Mouse (Mus musculus) limb, embryonic 14.5 days (tissue): ENCODE measurements around the gene Fads1. TPM values are rescaled to one million over a fixed set of nuclear protein-coding genes. Genes with fewer than 3 reads are reported as not detected.

ENCODE experiments used
- ATAC-seq: fragments of 200-750 bp; cut with Nextera tagmentation; 2 replicates; pipeline ENCODE4 v1.8.0; 2017; ENCODE audit warnings: low read depth, moderate number of reproducible peaks, moderate TSS enrichment; ENCODE audit not compliant: low FRiP score
- DNase-seq: peaks from one replicate; pipeline ENCODE4 v3.0.0-alpha.2; 2015; ENCODE audit warnings: low spot score
- H3K27ac ChIP-seq: fragments of 300-500 bp; sonication (generic); replicated peaks from 2 replicates; pipeline ENCODE4 v1.5.1; 2014; ENCODE audit warnings: low read depth, mild to moderate bottlenecking, low read length, moderate library complexity, mixed read lengths
- H3K27me3 ChIP-seq: fragments of 300-500 bp; sonication (generic); 2 replicates; pipeline ENCODE4 v1.6.1; 2014; ENCODE audit warnings: low read length, mixed read lengths; ENCODE audit not compliant: control insufficient read depth, insufficient read depth
- H3K36me3 ChIP-seq: fragments of 300-500 bp; sonication (generic); 2 replicates; pipeline ENCODE4 v1.6.1; 2014; ENCODE audit warnings: mild to moderate bottlenecking, low read length, moderate library complexity, mixed read lengths; ENCODE audit not compliant: control insufficient read depth, insufficient read depth
- H3K4me1 ChIP-seq: fragments of 300-500 bp; sonication (generic); 2 replicates; pipeline ENCODE4 v1.6.1; 2014; ENCODE audit warnings: antibody characterized with exemption, low read length, mixed read lengths; ENCODE audit not compliant: control insufficient read depth, insufficient read depth
- H3K4me2 ChIP-seq: fragments of 300-500 bp; sonication (generic); replicated peaks from 2 replicates; pipeline ENCODE4 v1.6.1; 2014; ENCODE audit warnings: low read depth, mild to moderate bottlenecking, low read length, moderate library complexity; ENCODE audit not compliant: severe bottlenecking
- H3K4me3 ChIP-seq: fragments of 300-500 bp; sonication (generic); replicated peaks from 2 replicates; pipeline ENCODE4 v1.5.1; 2014; ENCODE audit warnings: low read length
- H3K9ac ChIP-seq: fragments of 300-500 bp; sonication (generic); 2 replicates; pipeline ENCODE4 v1.6.1; 2014; ENCODE audit warnings: mild to moderate bottlenecking, low read depth, low read length, moderate library complexity; ENCODE audit not compliant: severe bottlenecking
- H3K9me3 ChIP-seq: fragments of 300-500 bp; sonication (generic); 2 replicates; pipeline ENCODE4 v1.6.1; 2016; ENCODE audit warnings: low read length; ENCODE audit not compliant: control insufficient read depth
- POLR2A ChIP-seq: fragments of 200-500 bp; IDR thresholded peaks from 2 replicates; pipeline ENCODE4 v1.8.0; 2012; ENCODE audit warnings: inconsistent platforms, mild to moderate bottlenecking, moderate library complexity, borderline replicate concordance; ENCODE audit not compliant: insufficient read depth, insufficient read length; ENCODE audit errors: extremely low read depth
- WGBS: fragments of 180-500 bp; shearing (Covaris S2); extraction: QIAGEN DNeasy Blood & Tissue Kit; methylation state at CpG from one replicate; pipeline ENCODE4 v1.1.7; 2014; 5-methylcytosine and 5-hydroxymethylcytosine counted together
- polyA plus RNA-seq, 2 experiments: library from polyadenylated mRNA; depleted of rRNA in 1 of 2; stranded (reverse) in 1 of 2; unstranded in 1 of 2; fragments of >200 nt; fragmentation: Nextera tagmentation in 1 of 2; extraction: Ambion mirVana in 1 of 2; gene quantifications; 2 replicates each; pipeline versions ENCODE4 v1.2.1 to v1.2.3; 2012 to 2014

Fads1 gene
- polyA plus RNA-seq, 2 experiments: 81.1 to 87.3 TPM

GRCm38 (mm10) chr19:10208851-10209250, 26.2 kb downstream of the Fads1 start:
- Histone ChIP-seq H3K4me1 (no peaks in the 10 kb centered on the region), H3K36me3 (peaks cover 64% of the 10 kb centered on the region), H3K27ac (no peak overlapping the region), H3K9me3 (no peaks in the 10 kb centered on the region), H3K27me3 (no peaks in the 10 kb centered on the region), H3K4me3 (no peak overlapping the region), H3K4me2 (no peak overlapping the region), H3K9ac (no peak overlapping the region)
- DNase-seq: no peak
- TF ChIP-seq POLR2A: no peak
- no peak for ATAC-seq
- 83% methylated on average over 3 of the region's 3 CpGs for WGBS

DNA sequence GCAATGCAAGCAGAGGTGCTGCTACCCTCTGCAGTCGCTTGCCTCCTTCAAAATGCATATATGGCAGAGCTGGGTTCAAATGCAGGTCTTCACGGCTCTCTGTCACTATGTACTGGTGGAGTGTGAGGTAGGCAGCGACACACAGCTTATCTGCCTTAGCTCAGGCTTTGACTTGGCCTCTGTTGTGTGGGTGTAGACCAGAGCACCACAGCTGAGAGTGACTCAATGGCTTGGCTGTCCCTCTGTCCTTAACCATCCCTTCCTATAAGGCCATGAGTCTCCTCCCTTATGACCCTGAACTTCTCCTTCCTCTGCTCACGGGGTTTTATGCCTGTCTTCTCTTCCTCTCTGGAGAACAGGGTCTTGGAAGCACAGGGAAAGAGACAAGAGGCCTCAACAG, 28.2 kb downstream of the Fads1 start:
- no peaks in the 10 kb centered on the region for H3K9me3 ChIP-seq
- peaks cover 65% of the 10 kb centered on the region for H3K36me3 ChIP-seq
- TF ChIP-seq POLR2A: no peak
- H3K27ac ChIP-seq: no peak overlapping the region
- no peak overlapping the region for H3K9ac ChIP-seq
- no peak for DNase-seq
- H3K4me3 ChIP-seq: no peak overlapping the region
- no peaks in the 10 kb centered on the region for H3K4me1 ChIP-seq
- no peak overlapping the region for H3K4me2 ChIP-seq
- no peaks in the 10 kb centered on the region for H3K27me3 ChIP-seq
- WGBS: 81% methylated on average over 4 of the region's 4 CpGs
- ATAC-seq: no peak

DNA sequence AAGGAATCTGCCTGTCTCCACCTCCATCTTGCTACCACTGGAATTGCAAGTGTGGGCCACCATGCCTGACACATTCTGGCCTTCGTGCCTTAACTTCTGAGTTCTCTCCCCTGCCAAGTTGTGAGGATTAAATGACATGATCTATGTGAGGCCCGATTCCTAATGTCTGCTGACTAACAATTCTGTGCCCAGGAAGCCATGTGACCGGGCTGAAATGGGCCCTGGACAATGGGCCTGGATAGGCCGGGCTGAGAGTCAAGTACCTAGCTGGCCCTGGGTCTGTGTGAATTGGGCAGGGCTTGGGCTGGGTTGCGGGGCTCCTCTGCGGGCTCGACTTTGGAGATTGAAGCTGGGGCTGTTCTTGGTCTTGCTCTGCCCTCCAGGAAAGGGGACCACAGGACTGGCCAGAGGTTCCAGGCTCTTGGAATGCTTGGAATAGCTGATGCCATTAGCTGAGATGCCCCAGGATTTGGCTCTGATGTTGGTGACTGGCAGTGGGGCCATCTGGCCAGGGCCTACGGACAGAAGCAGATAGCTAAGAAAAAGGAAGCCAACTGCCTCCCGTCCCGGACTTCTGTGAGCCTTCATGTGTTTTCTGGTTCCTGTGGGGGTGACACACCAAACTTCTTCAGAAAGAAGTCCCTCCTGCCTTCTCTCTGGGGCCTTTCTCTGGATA, 31.2 kb downstream of the Fads1 start:
- Histone ChIP-seq H3K9ac (no peak overlapping the region), H3K4me1 (no peaks in the 10 kb centered on the region)

GRCm38 (mm10) chr19:10216101-10216500, 33.4 kb downstream of the Fads1 start:
- Histone ChIP-seq H3K9ac (no peak overlapping the region), H3K4me1 (no peaks in the 10 kb centered on the region), H3K4me3 (no peak overlapping the region), H3K36me3 (peaks cover 18% of the 10 kb centered on the region), H3K27me3 (no peaks in the 10 kb centered on the region), H3K4me2 (no peak overlapping the region), H3K27ac (no peak overlapping the region), H3K9me3 (no peaks in the 10 kb centered on the region)
- 74% methylated on average over 6 of the region's 8 CpGs for WGBS
- TF ChIP-seq POLR2A: no peak
- DNase-seq (no peak), ATAC-seq (no peak)

More for the DNA sequence above, 31.2 kb downstream of the Fads1 start:
- peaks cover 35% of the 10 kb centered on the region for H3K36me3 ChIP-seq
- H3K27me3 ChIP-seq: no peaks in the 10 kb centered on the region
- DNase-seq (no peak), ATAC-seq (no peak)
- H3K4me3 ChIP-seq: no peak overlapping the region
- H3K27ac ChIP-seq: no peak overlapping the region
- 91% methylated on average over 10 of the region's 10 CpGs for WGBS
- no peak for TF ChIP-seq POLR2A
- H3K9me3 ChIP-seq: no peaks in the 10 kb centered on the region
- no peak overlapping the region for H3K4me2 ChIP-seq

DNA sequence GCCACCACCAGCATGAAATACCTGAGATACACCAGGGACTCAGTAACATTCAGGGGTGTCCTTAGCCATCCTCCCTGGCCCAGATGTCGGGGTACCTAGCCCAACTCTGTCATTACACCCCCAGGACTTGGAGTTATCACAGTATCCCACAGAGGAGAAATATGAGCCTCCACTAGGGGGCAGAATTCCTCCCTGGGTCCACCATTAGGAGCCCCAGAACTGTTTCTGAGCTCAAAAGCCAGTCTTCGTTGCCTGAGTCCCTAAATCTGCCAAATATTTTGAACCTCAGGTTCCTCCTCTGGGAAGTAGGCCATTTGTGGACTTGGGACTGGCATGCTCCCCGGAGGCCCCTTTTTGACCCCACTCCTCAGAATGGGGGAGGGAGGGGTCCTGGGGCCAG, 36.4 kb downstream of the Fads1 start:
- Histone ChIP-seq H3K27me3 (no peaks in the 10 kb centered on the region), H3K4me2 (no peak overlapping the region), H3K27ac (no peak overlapping the region), H3K4me3 (no peak overlapping the region), H3K9me3 (no peaks in the 10 kb centered on the region), H3K36me3 (0 out of 2 replicates have a peak, but pooled peaks cover 4% of the 10 kb centered on the region), H3K4me1 (no peaks in the 10 kb centered on the region), H3K9ac (no peak overlapping the region)
- TF ChIP-seq POLR2A: no peak
- ATAC-seq (no peak), DNase-seq (peak; percentile 62)
- 44% methylated on average over 3 of the region's 3 CpGs for WGBS
